Mouse (Mus musculus): Measurements from ENCODE around the gene Slc26a6. TPM values are rescaled to one million over a fixed set of nuclear protein-coding genes. Genes with fewer than 3 reads are reported as not detected.

The Slc26a6 gene
- polyA plus RNA-seq (2012; rRNA removed), result 7.2 and 8.4 TPM in 2 replicates

DNA sequence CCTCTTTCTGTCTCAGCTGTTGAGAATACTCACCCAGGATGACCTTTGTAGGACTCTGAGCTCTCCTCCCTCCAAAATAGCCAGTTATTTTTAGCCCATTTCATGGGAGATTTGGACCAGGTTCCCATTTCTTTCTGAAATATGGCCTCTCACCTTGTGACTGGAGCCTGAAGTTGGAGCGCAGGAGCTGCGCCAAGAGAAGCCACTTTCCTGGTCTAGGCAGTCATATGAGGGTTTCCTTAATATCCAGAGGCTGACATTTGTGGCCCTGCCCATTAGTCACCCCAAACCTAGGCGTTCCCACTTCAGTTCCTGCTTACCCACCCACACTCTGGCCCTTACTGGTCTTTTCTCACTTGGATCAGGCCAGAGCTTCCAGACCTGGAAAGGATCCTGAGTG, at the start of gene Slc26a6:
Gene Slc26a6 (plus strand): TSS at position 308 of the 400 bp plus-strand sequence.
- H3K4me3 ChIP-seq (ENCODE audit: control insufficient read depth, low read depth, low read length), result peak within 1 kb of the TSS; percentile 70
- TF ChIP-seq POLR2A (IDR thresholded peaks at IDR 0.05; ENCODE audit: control insufficient read depth, low read depth, low read length), result no peak
- TF ChIP-seq CTCF (IDR thresholded peaks at IDR 0.05; ENCODE audit: control insufficient read depth, insufficient read depth, insufficient replicate concordance, low read depth, low read length), result no peak
- H3K36me3 ChIP-seq (ENCODE audit: control insufficient read depth, insufficient read depth, low read length), result no peaks in the 10 kb centered on the region
- peak within 1 kb of the TSS; percentile 31; the same call in 1 of the 2 replicates for H3K27ac ChIP-seq (ENCODE audit: control insufficient read depth, insufficient read depth, low read depth, low read length)
- H3K4me1 ChIP-seq (ENCODE audit: control insufficient read depth, insufficient read depth, low read length), result peaks cover 28% of the 10 kb centered on the region
- H3K27me3 ChIP-seq (ENCODE audit: control insufficient read depth, insufficient read depth, low read length), result no peaks in the 10 kb centered on the region

GRCm38 (mm10) chr9:108805768-108806167, 47.3 kb upstream of the Slc26a6 start:
- no peak for TF ChIP-seq POLR2A (IDR thresholded peaks at IDR 0.05; ENCODE audit: control insufficient read depth, low read depth, low read length)
- no peak for TF ChIP-seq CTCF (IDR thresholded peaks at IDR 0.05; ENCODE audit: control insufficient read depth, insufficient read depth, insufficient replicate concordance, low read depth, low read length)
- H3K4me3 ChIP-seq (ENCODE audit: control insufficient read depth, low read depth, low read length), result no peak overlapping the region
- H3K27me3 ChIP-seq (ENCODE audit: control insufficient read depth, insufficient read depth, low read length), result no peaks in the 10 kb centered on the region
- no peaks in the 10 kb centered on the region for H3K36me3 ChIP-seq (ENCODE audit: control insufficient read depth, insufficient read depth, low read length)
- H3K4me1 ChIP-seq (ENCODE audit: control insufficient read depth, insufficient read depth, low read length), result peaks cover 13% of the 10 kb centered on the region
- no peak overlapping the region for H3K27ac ChIP-seq (ENCODE audit: control insufficient read depth, insufficient read depth, low read depth, low read length)

GRCm38 (mm10) chr9:108806379-108806778, 46.7 kb upstream of the Slc26a6 start:
- H3K27ac ChIP-seq (ENCODE audit: control insufficient read depth, insufficient read depth, low read depth, low read length), result no peak overlapping the region
- H3K36me3 ChIP-seq (ENCODE audit: control insufficient read depth, insufficient read depth, low read length), result no peaks in the 10 kb centered on the region
- TF ChIP-seq CTCF (IDR thresholded peaks at IDR 0.05; ENCODE audit: control insufficient read depth, insufficient read depth, insufficient replicate concordance, low read depth, low read length) (no peak), POLR2A (IDR thresholded peaks at IDR 0.05; ENCODE audit: control insufficient read depth, low read depth, low read length) (no peak)

DNA sequence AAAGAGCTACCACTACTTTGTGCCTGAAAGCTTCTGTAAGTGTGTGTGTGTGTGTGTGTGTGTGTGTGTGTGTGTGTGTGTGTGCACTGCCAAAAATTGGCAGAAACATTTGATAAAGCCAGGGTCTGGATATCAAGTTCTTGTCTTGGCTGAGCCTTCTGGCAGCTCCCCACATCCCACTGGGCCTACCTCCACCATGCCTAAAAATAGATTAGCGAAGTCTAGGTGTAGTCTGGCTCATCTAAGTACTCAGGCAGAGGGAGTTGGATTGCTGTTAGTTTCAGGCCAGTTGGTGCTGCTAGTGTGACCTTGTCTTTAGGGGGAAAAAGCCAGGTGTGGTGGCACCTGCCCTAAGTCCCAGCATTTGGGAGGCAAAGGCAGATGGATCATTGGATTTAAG, 46.3 kb upstream of the Slc26a6 start:
- Histone ChIP-seq H3K36me3 (ENCODE audit: control insufficient read depth, insufficient read depth, low read length) (no peaks in the 10 kb centered on the region), H3K27ac (ENCODE audit: control insufficient read depth, insufficient read depth, low read depth, low read length) (no peak overlapping the region), H3K27me3 (ENCODE audit: control insufficient read depth, insufficient read depth, low read length) (no peaks in the 10 kb centered on the region), H3K4me1 (ENCODE audit: control insufficient read depth, insufficient read depth, low read length) (peaks cover 13% of the 10 kb centered on the region), H3K4me3 (ENCODE audit: control insufficient read depth, low read depth, low read length) (no peak overlapping the region)
- TF ChIP-seq POLR2A (IDR thresholded peaks at IDR 0.05; ENCODE audit: control insufficient read depth, low read depth, low read length), result no peak
- TF ChIP-seq CTCF (IDR thresholded peaks at IDR 0.05; ENCODE audit: control insufficient read depth, insufficient read depth, insufficient replicate concordance, low read depth, low read length), result no peak

More at GRCm38 (mm10) chr9:108806379-108806778, 46.7 kb upstream of the Slc26a6 start:
- Histone ChIP-seq H3K27me3 (ENCODE audit: control insufficient read depth, insufficient read depth, low read length) (no peaks in the 10 kb centered on the region), H3K4me1 (ENCODE audit: control insufficient read depth, insufficient read depth, low read length) (peaks cover 13% of the 10 kb centered on the region), H3K4me3 (ENCODE audit: control insufficient read depth, low read depth, low read length) (no peak overlapping the region)

- TF ChIP-seq CTCF (IDR thresholded peaks at IDR 0.05; ENCODE audit: control insufficient read depth, insufficient read depth, insufficient replicate concordance, low read depth, low read length), result no peak
- TF ChIP-seq POLR2A (IDR thresholded peaks at IDR 0.05; ENCODE audit: control insufficient read depth, low read depth, low read length), result no peak
- H3K36me3 ChIP-seq (ENCODE audit: control insufficient read depth, insufficient read depth, low read length), result no peaks in the 10 kb centered on the region
- H3K27ac ChIP-seq (ENCODE audit: control insufficient read depth, insufficient read depth, low read depth, low read length), result no peak overlapping the region
- H3K4me1 ChIP-seq (ENCODE audit: control insufficient read depth, insufficient read depth, low read length), result peaks cover 13% of the 10 kb centered on the region
- H3K27me3 ChIP-seq (ENCODE audit: control insufficient read depth, insufficient read depth, low read length), result no peaks in the 10 kb centered on the region
- peak overlapping the region; percentile 51 for H3K4me3 ChIP-seq (ENCODE audit: control insufficient read depth, low read depth, low read length)
These were observed 45.4 kb upstream of the Slc26a6 start for GRCm38 (mm10) chr9:108807674-108808073.

GRCm38 (mm10) chr9:108808163-108808665, 44.9 kb upstream of the Slc26a6 start, which contains the start of gene Nckipsd:
Gene Nckipsd (plus strand): TSS chr9:108808368.
- H3K27ac ChIP-seq (ENCODE audit: control insufficient read depth, insufficient read depth, low read depth, low read length), result 0 out of 2 replicates have a peak within 1 kb of the TSS, but pooled peaks have one; percentile 47
- peak within 1 kb of the TSS; percentile 94 for H3K4me3 ChIP-seq (ENCODE audit: control insufficient read depth, low read depth, low read length)
- no peaks in the 10 kb centered on the region for H3K27me3 ChIP-seq (ENCODE audit: control insufficient read depth, insufficient read depth, low read length)
- peaks cover 13% of the 10 kb centered on the region for H3K4me1 ChIP-seq (ENCODE audit: control insufficient read depth, insufficient read depth, low read length)
- no peak for TF ChIP-seq POLR2A (IDR thresholded peaks at IDR 0.05; ENCODE audit: control insufficient read depth, low read depth, low read length)
- peak; percentile 70 for TF ChIP-seq CTCF (IDR thresholded peaks at IDR 0.05; ENCODE audit: control insufficient read depth, insufficient read depth, insufficient replicate concordance, low read depth, low read length)
- H3K36me3 ChIP-seq (ENCODE audit: control insufficient read depth, insufficient read depth, low read length), result no peaks in the 10 kb centered on the region

DNA sequence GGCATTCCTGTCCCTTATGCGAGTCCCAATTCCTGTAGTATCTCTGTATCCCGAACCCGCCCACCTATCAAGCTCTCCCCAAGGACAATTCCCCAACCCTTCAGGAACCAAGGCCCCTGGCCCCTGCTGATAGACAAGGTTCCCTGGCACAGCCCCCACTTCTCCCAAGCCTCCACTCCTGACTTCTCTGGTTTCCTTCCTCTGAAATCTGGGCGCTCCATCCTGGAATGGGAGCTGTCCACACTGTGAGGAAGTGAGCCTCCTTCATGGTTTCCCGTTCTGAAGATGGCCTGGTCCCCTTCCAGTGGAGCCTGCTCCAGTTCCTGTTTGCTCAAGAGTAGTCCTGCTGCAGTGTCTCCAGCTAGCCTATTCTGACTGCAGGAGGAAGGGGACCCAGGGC, 43.9 kb upstream of the Slc26a6 start:
- no peak for TF ChIP-seq POLR2A (IDR thresholded peaks at IDR 0.05; ENCODE audit: control insufficient read depth, low read depth, low read length)
- TF ChIP-seq CTCF (IDR thresholded peaks at IDR 0.05; ENCODE audit: control insufficient read depth, insufficient read depth, insufficient replicate concordance, low read depth, low read length), result no peak
- Histone ChIP-seq H3K4me3 (ENCODE audit: control insufficient read depth, low read depth, low read length) (no peak overlapping the region), H3K27ac (ENCODE audit: control insufficient read depth, insufficient read depth, low read depth, low read length) (no peak overlapping the region), H3K4me1 (ENCODE audit: control insufficient read depth, insufficient read depth, low read length) (peaks cover 13% of the 10 kb centered on the region), H3K36me3 (ENCODE audit: control insufficient read depth, insufficient read depth, low read length) (no peaks in the 10 kb centered on the region), H3K27me3 (ENCODE audit: control insufficient read depth, insufficient read depth, low read length) (no peaks in the 10 kb centered on the region)

Measured in testis, adult 2 months (tissue).